Mouse (Mus musculus): ENCODE results near the gene Olfr1209. TPM values are rescaled to one million over a fixed set of nuclear protein-coding genes. Genes with fewer than 3 reads are reported as not detected.

Olfr1209 gene
- not detected for polyA plus RNA-seq (2014; fragmentation: Illumina TruSeq; extraction: RNeasy Lipid Tissue Mini Kit (QIAGEN cat#74804); ENCODE audit: low read depth, low replicate concordance)

GRCm38 (mm10) chr2:88915057-88915456 is at the start of gene Olfr1209:
Olfr1209 (minus strand) TSS chr2:88915157.

GRCm38 (mm10) chr2:88953669-88954068 is 38.7 kb upstream of the Olfr1209 start, which contains the start of gene Olfr1212:
Olfr1212 (plus strand) TSS chr2:88953969.

GRCm38 (mm10) chr2:88938011-88938410 is 23.1 kb upstream of the Olfr1209 start, which contains the start of gene Olfr1211:
Olfr1211 (minus strand) TSS chr2:88938111.

GRCm38 (mm10) chr2:88902211-88902610 is 12.7 kb downstream of the Olfr1209 start, which contains the start of gene Olfr1208:
Olfr1208 (minus strand) TSS chr2:88902311.

GRCm38 (mm10) chr2:88862931-88863330 is 52.0 kb downstream of the Olfr1209 start, which contains the start of gene Olfr1206:
Olfr1206 (plus strand) TSS chr2:88863231.

Other genes with a start within 250 kb of the Olfr1209 start
- 0.24 TPM for gene Olfr1193, start 239.5 kb downstream of the Olfr1209 start, polyA plus RNA-seq (2014; fragmentation: Illumina TruSeq; extraction: RNeasy Lipid Tissue Mini Kit (QIAGEN cat#74804); ENCODE audit: low read depth, low replicate concordance)
- not detected for gene Olfr1195, start 226.0 kb downstream of the Olfr1209 start, polyA plus RNA-seq (2014; fragmentation: Illumina TruSeq; extraction: RNeasy Lipid Tissue Mini Kit (QIAGEN cat#74804); ENCODE audit: low read depth, low replicate concordance)
- not detected for gene Olfr1196, start 210.6 kb downstream of the Olfr1209 start, polyA plus RNA-seq (2014; fragmentation: Illumina TruSeq; extraction: RNeasy Lipid Tissue Mini Kit (QIAGEN cat#74804); ENCODE audit: low read depth, low replicate concordance)
- not detected for gene Olfr1197, start 182.8 kb downstream of the Olfr1209 start, polyA plus RNA-seq (2014; fragmentation: Illumina TruSeq; extraction: RNeasy Lipid Tissue Mini Kit (QIAGEN cat#74804); ENCODE audit: low read depth, low replicate concordance)
- gene Olfr1198, start 163.8 kb downstream of the Olfr1209 start, polyA plus RNA-seq (2014; fragmentation: Illumina TruSeq; extraction: RNeasy Lipid Tissue Mini Kit (QIAGEN cat#74804); ENCODE audit: low read depth, low replicate concordance), result not detected
- not detected for gene Olfr1199, start 154.7 kb downstream of the Olfr1209 start, polyA plus RNA-seq (2014; fragmentation: Illumina TruSeq; extraction: RNeasy Lipid Tissue Mini Kit (QIAGEN cat#74804); ENCODE audit: low read depth, low replicate concordance)
- gene Olfr1200, start 144.7 kb downstream of the Olfr1209 start, polyA plus RNA-seq (2014; fragmentation: Illumina TruSeq; extraction: RNeasy Lipid Tissue Mini Kit (QIAGEN cat#74804); ENCODE audit: low read depth, low replicate concordance), result not detected
- gene Olfr1201, start 122.1 kb downstream of the Olfr1209 start, polyA plus RNA-seq (2014; fragmentation: Illumina TruSeq; extraction: RNeasy Lipid Tissue Mini Kit (QIAGEN cat#74804); ENCODE audit: low read depth, low replicate concordance), result not detected
- gene Olfr1202, start 100.7 kb downstream of the Olfr1209 start, polyA plus RNA-seq (2014; fragmentation: Illumina TruSeq; extraction: RNeasy Lipid Tissue Mini Kit (QIAGEN cat#74804); ENCODE audit: low read depth, low replicate concordance), result not detected
- not detected for gene Olfr1205, start 85.4 kb downstream of the Olfr1209 start, polyA plus RNA-seq (2014; fragmentation: Illumina TruSeq; extraction: RNeasy Lipid Tissue Mini Kit (QIAGEN cat#74804); ENCODE audit: low read depth, low replicate concordance)
- not detected for gene Olfr1204, start 65.9 kb downstream of the Olfr1209 start, polyA plus RNA-seq (2014; fragmentation: Illumina TruSeq; extraction: RNeasy Lipid Tissue Mini Kit (QIAGEN cat#74804); ENCODE audit: low read depth, low replicate concordance)
- gene Olfr1206, start 51.9 kb downstream of the Olfr1209 start, polyA plus RNA-seq (2014; fragmentation: Illumina TruSeq; extraction: RNeasy Lipid Tissue Mini Kit (QIAGEN cat#74804); ENCODE audit: low read depth, low replicate concordance), result not detected
- not detected for gene Olfr1208, start 12.8 kb downstream of the Olfr1209 start, polyA plus RNA-seq (2014; fragmentation: Illumina TruSeq; extraction: RNeasy Lipid Tissue Mini Kit (QIAGEN cat#74804); ENCODE audit: low read depth, low replicate concordance)
- not detected for gene Olfr1211, start 23.0 kb upstream of the Olfr1209 start, polyA plus RNA-seq (2014; fragmentation: Illumina TruSeq; extraction: RNeasy Lipid Tissue Mini Kit (QIAGEN cat#74804); ENCODE audit: low read depth, low replicate concordance)
- not detected for gene Olfr1212, start 38.8 kb upstream of the Olfr1209 start, polyA plus RNA-seq (2014; fragmentation: Illumina TruSeq; extraction: RNeasy Lipid Tissue Mini Kit (QIAGEN cat#74804); ENCODE audit: low read depth, low replicate concordance)
- not detected for gene Gm13762, start 65.1 kb upstream of the Olfr1209 start, polyA plus RNA-seq (2014; fragmentation: Illumina TruSeq; extraction: RNeasy Lipid Tissue Mini Kit (QIAGEN cat#74804); ENCODE audit: low read depth, low replicate concordance)
- gene Olfr1214, start 77.5 kb upstream of the Olfr1209 start, polyA plus RNA-seq (2014; fragmentation: Illumina TruSeq; extraction: RNeasy Lipid Tissue Mini Kit (QIAGEN cat#74804); ENCODE audit: low read depth, low replicate concordance), result not detected
- gene Olfr1215, start 91.8 kb upstream of the Olfr1209 start, polyA plus RNA-seq (2014; fragmentation: Illumina TruSeq; extraction: RNeasy Lipid Tissue Mini Kit (QIAGEN cat#74804); ENCODE audit: low read depth, low replicate concordance), result not detected
- gene Olfr1216, start 103.2 kb upstream of the Olfr1209 start, polyA plus RNA-seq (2014; fragmentation: Illumina TruSeq; extraction: RNeasy Lipid Tissue Mini Kit (QIAGEN cat#74804); ENCODE audit: low read depth, low replicate concordance), result not detected
- not detected for gene Olfr1217, start 116.9 kb upstream of the Olfr1209 start, polyA plus RNA-seq (2014; fragmentation: Illumina TruSeq; extraction: RNeasy Lipid Tissue Mini Kit (QIAGEN cat#74804); ENCODE audit: low read depth, low replicate concordance)
- gene Olfr1218, start 146.0 kb upstream of the Olfr1209 start, polyA plus RNA-seq (2014; fragmentation: Illumina TruSeq; extraction: RNeasy Lipid Tissue Mini Kit (QIAGEN cat#74804); ENCODE audit: low read depth, low replicate concordance), result not detected
- 0.07 TPM for gene Olfr1219, start 168.4 kb upstream of the Olfr1209 start, polyA plus RNA-seq (2014; fragmentation: Illumina TruSeq; extraction: RNeasy Lipid Tissue Mini Kit (QIAGEN cat#74804); ENCODE audit: low read depth, low replicate concordance)
- 0.07 TPM for gene Olfr1220, start 191.7 kb upstream of the Olfr1209 start, polyA plus RNA-seq (2014; fragmentation: Illumina TruSeq; extraction: RNeasy Lipid Tissue Mini Kit (QIAGEN cat#74804); ENCODE audit: low read depth, low replicate concordance)
- not detected for gene Olfr1221, start 202.1 kb upstream of the Olfr1209 start, polyA plus RNA-seq (2014; fragmentation: Illumina TruSeq; extraction: RNeasy Lipid Tissue Mini Kit (QIAGEN cat#74804); ENCODE audit: low read depth, low replicate concordance)
- not detected for gene Olfr1222, start 217.9 kb upstream of the Olfr1209 start, polyA plus RNA-seq (2014; fragmentation: Illumina TruSeq; extraction: RNeasy Lipid Tissue Mini Kit (QIAGEN cat#74804); ENCODE audit: low read depth, low replicate concordance)
- not detected for gene Olfr1223, start 236.4 kb upstream of the Olfr1209 start, polyA plus RNA-seq (2014; fragmentation: Illumina TruSeq; extraction: RNeasy Lipid Tissue Mini Kit (QIAGEN cat#74804); ENCODE audit: low read depth, low replicate concordance)
- gene Olfr1224-ps1, start 248.9 kb upstream of the Olfr1209 start, polyA plus RNA-seq (2014; fragmentation: Illumina TruSeq; extraction: RNeasy Lipid Tissue Mini Kit (QIAGEN cat#74804); ENCODE audit: low read depth, low replicate concordance), result not detected